Mouse (Mus musculus): ENCODE measurements around the gene Zxdb. TPM values are rescaled to one million over a fixed set of nuclear protein-coding genes. Genes with fewer than 3 reads are reported as not detected.
"Not testable (repeated sequence)": the region's sequence is repeated elsewhere in the genome, so short reads cannot be mapped to it uniquely, and the experiment has no call there.

The Zxdb gene
- 6.1 and 7.9 TPM in 2 replicates for polyA plus RNA-seq (2011; ENCODE audit: insufficient read length, low read depth, missing spikeins)

- H3K4me3 ChIP-seq (ENCODE audit: insufficient read depth, low read length); H3K4me1 ChIP-seq (ENCODE audit: control insufficient read depth, insufficient read depth, low read length); H3K27ac ChIP-seq (ENCODE audit: insufficient read depth, low read length): not testable (repeated sequence)
These were observed at the start of gene Zxdb for GRCm38 (mm10) chrX:94724192-94724971. Gene Zxdb, plus strand, starts transcription at chrX:94724569.

DNA sequence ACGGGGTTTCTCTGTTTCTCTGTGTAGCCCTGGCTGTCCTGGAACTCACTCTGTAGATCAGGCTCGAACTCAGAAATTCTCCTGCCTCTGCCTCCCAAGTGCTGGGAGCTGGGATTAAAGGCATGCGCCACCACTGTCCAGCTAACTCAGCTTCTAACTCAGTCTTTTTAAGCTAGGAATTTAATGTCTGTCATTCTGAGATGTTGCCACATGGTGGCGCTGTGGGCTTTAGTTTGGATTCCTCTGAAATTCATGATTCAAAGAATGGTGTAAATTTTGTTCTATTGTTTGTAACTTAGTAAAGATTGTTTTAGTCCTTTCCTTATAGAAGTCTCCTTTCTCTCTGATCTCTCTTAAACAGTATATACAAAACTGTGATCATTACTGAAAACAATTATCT, 49.4 kb upstream of the Zxdb start:
- Histone ChIP-seq H3K4me1 (ENCODE audit: control insufficient read depth, insufficient read depth, low read length) (no peaks in the 10 kb centered on the region), H3K4me3 (ENCODE audit: insufficient read depth, low read length) (no peak overlapping the region), H3K27ac (ENCODE audit: insufficient read depth, low read length) (no peak overlapping the region)
- TF ChIP-seq CTCF (IDR thresholded peaks at IDR 0.05; ENCODE audit: borderline replicate concordance, insufficient read depth, low read length) (no peak), POLR2A (IDR thresholded peaks at IDR 0.05; ENCODE audit: low read depth, low read length) (no peak)

GRCm38 (mm10) chrX:94681581-94681980, 42.8 kb upstream of the Zxdb start:
- H3K4me3 ChIP-seq (ENCODE audit: insufficient read depth, low read length); H3K27ac ChIP-seq (ENCODE audit: insufficient read depth, low read length); H3K4me1 ChIP-seq (ENCODE audit: control insufficient read depth, insufficient read depth, low read length): not testable (repeated sequence)

DNA sequence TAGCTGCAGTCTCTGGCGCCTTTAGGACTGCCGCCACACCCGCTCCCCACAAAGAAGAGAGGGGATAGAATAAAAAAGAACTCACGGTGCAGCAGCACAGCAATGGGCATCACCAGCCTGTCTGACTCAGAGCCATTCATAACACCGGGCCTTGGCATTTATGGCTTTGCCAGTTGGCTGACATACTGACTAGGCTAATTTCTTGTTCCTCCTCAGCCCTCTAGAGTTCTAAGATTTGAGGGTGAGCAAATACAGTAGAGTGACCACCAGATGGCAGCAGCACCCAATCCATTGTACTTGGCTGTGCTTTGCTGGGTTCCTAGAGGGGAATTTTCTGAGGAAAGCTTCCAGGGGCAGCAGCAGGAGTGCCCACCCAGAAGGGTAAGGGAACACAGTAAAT, 34.8 kb upstream of the Zxdb start:
- H3K4me3 ChIP-seq (ENCODE audit: insufficient read depth, low read length); H3K27ac ChIP-seq (ENCODE audit: insufficient read depth, low read length); H3K4me1 ChIP-seq (ENCODE audit: control insufficient read depth, insufficient read depth, low read length): not testable (repeated sequence)

DNA sequence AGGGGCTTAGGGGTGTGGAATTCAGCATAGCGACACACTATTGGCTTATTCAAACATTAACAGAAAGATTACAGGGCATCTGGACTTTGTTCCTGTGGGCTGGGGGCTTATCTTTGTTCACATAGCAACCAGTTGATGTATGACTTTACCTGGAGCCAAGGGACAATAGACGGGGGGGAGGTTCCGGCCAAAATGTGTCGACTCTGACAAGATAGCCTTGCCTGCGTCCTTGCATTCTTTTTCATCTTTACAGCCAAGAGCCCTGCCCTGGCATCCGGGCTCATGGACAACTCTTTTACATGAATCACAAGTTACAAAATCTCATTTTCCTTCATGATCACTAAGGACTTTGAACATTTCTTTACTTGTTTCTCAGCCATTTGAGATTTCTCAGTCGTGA, 17.7 kb upstream of the Zxdb start:
- not testable (repeated sequence) for H3K27ac ChIP-seq (ENCODE audit: insufficient read depth, low read length); H3K4me1 ChIP-seq (ENCODE audit: control insufficient read depth, insufficient read depth, low read length); H3K4me3 ChIP-seq (ENCODE audit: insufficient read depth, low read length)

DNA sequence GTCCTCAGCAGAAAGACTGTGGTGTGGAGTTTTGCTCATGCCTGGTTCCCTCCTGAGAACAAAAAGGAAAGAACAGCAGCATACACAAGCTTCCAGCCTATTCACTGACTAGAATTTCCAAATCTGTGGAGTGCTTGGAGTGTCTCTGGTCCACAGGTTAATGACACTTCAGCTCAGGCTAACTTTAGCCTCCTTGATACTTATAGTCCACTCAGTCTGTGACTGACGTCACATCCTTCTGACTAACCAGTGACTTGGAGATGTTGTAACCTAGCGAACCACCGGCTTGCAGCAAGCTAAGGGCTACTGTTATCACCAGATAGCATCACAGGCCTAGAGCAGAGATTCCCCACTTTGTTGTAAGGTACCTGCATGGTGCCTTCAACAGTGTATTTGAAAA, 14.6 kb upstream of the Zxdb start:
- not testable (repeated sequence) for H3K4me1 ChIP-seq (ENCODE audit: control insufficient read depth, insufficient read depth, low read length); H3K4me3 ChIP-seq (ENCODE audit: insufficient read depth, low read length); H3K27ac ChIP-seq (ENCODE audit: insufficient read depth, low read length)

GRCm38 (mm10) chrX:94724972-94725569, 702 bp downstream of the Zxdb start:
- not testable (repeated sequence) for H3K4me3 ChIP-seq (ENCODE audit: insufficient read depth, low read length); H3K4me1 ChIP-seq (ENCODE audit: control insufficient read depth, insufficient read depth, low read length); H3K27ac ChIP-seq (ENCODE audit: insufficient read depth, low read length)

DNA sequence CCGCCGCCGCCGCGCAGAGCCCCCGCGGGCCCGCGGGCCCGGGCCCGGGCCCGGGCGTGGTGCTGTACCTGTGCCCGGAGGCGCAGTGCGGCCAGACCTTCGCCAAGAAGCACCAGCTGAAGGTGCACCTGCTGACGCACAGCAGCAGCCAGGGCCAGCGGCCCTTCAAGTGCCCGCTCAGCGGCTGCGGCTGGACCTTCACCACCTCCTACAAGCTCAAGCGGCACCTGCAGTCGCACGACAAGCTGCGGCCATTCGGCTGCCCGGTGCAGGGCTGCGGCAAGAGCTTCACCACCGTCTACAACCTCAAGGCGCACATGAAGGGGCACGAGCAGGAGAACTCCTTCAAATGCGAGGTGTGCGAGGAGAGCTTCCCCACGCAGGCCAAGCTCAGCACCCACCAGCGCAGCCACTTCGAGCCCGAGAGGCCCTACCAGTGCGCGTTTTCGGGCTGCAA, 1.3 kb downstream of the Zxdb start:
- H3K4me1 ChIP-seq (ENCODE audit: control insufficient read depth, insufficient read depth, low read length); H3K4me3 ChIP-seq (ENCODE audit: insufficient read depth, low read length); H3K27ac ChIP-seq (ENCODE audit: insufficient read depth, low read length): not testable (repeated sequence)

DNA sequence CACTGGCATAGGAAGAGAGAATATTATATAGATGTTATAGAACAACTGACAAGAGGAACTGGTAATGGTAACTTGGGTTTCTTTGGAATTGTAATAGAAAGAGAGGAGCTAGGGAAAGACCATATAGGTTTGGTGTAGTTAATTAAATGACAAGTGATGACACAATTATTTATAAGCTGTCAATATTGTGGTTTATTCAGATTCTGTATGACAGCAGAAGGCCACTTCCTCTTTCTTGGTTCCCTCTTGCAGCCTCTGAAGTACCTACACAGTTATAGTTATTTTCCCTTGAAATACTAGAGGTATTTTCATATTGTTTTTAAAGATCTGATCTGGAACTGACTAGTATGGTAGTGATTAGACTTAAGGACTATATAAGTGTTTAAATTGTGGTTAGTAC, 7.2 kb downstream of the Zxdb start:
- H3K4me3 ChIP-seq (ENCODE audit: insufficient read depth, low read length): no peak overlapping the region

DNA sequence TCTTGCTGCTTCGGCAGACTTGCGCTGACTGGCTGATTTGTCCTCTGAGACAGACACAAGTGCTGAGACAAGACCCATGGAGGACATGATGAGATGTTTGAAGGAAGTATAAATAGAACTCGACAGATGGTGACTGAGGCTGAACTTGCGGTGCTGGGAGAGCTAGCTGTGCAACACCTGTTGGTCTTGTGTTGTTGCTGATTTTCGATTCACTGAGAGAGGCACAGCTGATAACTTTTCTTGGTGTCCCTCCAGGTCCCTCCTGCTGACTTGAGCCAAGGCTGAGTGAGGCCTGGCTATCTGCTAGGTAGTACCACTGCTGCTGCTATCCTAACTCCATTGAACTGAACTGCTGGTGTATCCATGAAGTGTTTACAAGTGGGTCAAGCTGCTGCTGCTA, 29.4 kb downstream of the Zxdb start:
- H3K4me3 ChIP-seq (ENCODE audit: insufficient read depth, low read length): no peak overlapping the region
- no peaks in the 10 kb centered on the region for H3K4me1 ChIP-seq (ENCODE audit: control insufficient read depth, insufficient read depth, low read length)
- no peak overlapping the region for H3K27ac ChIP-seq (ENCODE audit: insufficient read depth, low read length)
- TF ChIP-seq CTCF (IDR thresholded peaks at IDR 0.05; ENCODE audit: borderline replicate concordance, insufficient read depth, low read length) (no peak), POLR2A (IDR thresholded peaks at IDR 0.05; ENCODE audit: low read depth, low read length) (no peak)

More for the DNA sequence above, 7.2 kb downstream of the Zxdb start:
- no peak overlapping the region for H3K27ac ChIP-seq (ENCODE audit: insufficient read depth, low read length)
- H3K4me1 ChIP-seq (ENCODE audit: control insufficient read depth, insufficient read depth, low read length): no peaks in the 10 kb centered on the region
- TF ChIP-seq POLR2A (IDR thresholded peaks at IDR 0.05; ENCODE audit: low read depth, low read length) (no peak), CTCF (IDR thresholded peaks at IDR 0.05; ENCODE audit: borderline replicate concordance, insufficient read depth, low read length) (no peak)

DNA sequence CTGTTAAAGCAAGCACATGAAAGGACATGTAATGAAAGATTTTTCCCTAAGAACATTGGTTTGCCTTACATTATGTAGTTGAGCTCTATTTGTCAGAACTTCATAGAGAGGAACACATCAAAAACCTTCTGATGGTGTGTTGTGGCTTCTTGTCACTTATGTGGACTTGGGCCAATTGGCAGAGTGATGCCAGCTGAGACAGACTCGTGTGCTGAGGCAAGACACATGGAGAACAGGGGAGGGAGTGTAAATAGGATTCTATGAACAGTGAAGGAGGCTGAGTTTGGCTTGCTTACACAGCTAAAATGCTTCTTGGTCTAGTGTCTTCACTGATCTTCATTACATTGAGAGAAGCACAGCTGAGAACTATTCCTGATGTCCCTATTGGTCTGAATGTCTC, 35.6 kb downstream of the Zxdb start:
- H3K4me1 ChIP-seq (ENCODE audit: control insufficient read depth, insufficient read depth, low read length): no peaks in the 10 kb centered on the region
- no peak for TF ChIP-seq POLR2A (IDR thresholded peaks at IDR 0.05; ENCODE audit: low read depth, low read length)
- no peak for TF ChIP-seq CTCF (IDR thresholded peaks at IDR 0.05; ENCODE audit: borderline replicate concordance, insufficient read depth, low read length)
- no peak overlapping the region for H3K27ac ChIP-seq (ENCODE audit: insufficient read depth, low read length)
- H3K4me3 ChIP-seq (ENCODE audit: insufficient read depth, low read length): no peak overlapping the region

Data from embryonic fibroblast, embryonic 13.5 days (primary cell).